Mouse (Mus musculus): ENCODE data around the gene Muc1. TPM values are rescaled to one million over a fixed set of nuclear protein-coding genes. Genes with fewer than 3 reads are reported as not detected.

Gene Muc1
- total RNA-seq, 2 experiments from 2014 or later, result 0.29 to 0.33 TPM

DNA sequence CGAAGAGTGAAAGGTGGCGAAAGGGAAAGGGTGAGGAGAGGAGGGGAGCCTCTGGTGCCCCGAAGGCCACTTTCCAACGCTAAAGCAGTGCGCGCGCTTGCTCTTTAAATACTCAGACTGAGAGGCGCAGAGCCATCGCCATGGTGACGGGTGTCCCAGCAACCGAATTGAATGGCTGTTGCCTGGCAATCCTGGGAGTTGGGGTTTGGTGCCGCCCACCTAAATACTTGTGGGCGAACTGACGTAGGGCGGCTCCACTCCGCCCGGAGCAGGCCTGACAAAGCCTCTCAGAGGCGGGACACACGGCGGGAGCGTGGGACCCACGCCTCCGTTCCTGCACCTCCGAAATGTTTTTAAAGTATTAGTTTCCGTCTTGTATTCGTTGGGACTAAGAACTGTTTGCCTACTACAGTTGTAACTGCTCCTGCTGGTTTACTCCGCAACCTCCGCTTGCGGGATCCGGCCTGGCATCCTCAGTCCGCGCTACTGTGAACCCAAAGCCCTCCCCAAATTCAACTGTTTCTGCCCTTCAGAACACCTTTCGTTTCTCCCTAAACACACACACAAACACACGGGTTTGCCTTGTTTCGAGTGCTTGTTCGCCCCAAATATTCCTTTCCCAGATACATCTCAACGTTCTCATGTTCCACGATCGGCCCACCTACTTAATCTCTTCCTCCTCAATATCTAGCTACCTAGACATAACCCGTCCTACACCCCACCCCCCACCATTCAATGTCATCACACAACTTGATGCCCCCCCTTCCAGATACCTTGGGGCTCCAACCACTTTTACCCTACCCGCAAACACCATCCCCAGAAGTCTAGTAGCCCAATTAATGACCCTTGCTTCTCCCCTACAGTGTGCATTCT is 1.3 kb upstream of the Muc1 start:
- peak; percentile 88 to 92 for DNase-seq (ENCODE audit: extremely low spot score in 1 of 2, low spot score in 2 of 2)
- intact Hi-C loops (cut with DNase I), result loop anchor here (2.0 kb wide), 1 partner anchor 15 kb away; no protein-coding TSS in a partner anchor
- TF ChIP-seq CTCF (IDR thresholded peaks at IDR 0.05), result no peak
- Histone ChIP-seq H3K27ac (peak overlapping the region; percentile 82), H3K4me3 (peak overlapping the region; percentile 53)

GRCm38 (mm10) chr3:89228180-89228549 is 692 bp upstream of the Muc1 start:
- 0 out of 2 replicates have a peak overlapping the region, but pooled peaks have one; percentile 65 for H3K27ac ChIP-seq

GRCm38 (mm10) chr3:89229276-89229675 is 419 bp downstream of the Muc1 start:
- Histone ChIP-seq H3K27ac (no peak overlapping the region), H3K4me3 (no peak overlapping the region)
- DNase-seq (ENCODE audit: extremely low spot score in 1 of 2, low spot score in 2 of 2), result no peak
- no peak for TF ChIP-seq CTCF (IDR thresholded peaks at IDR 0.05)
- intact Hi-C loops (cut with DNase I), result loop anchor here (2.0 kb wide), 1 partner anchor 14 kb away; no protein-coding TSS in a partner anchor

More at GRCm38 (mm10) chr3:89228180-89228549, 692 bp upstream of the Muc1 start:
- intact Hi-C loops (cut with DNase I), result loop anchor here (2.0 kb wide), 1 partner anchor 15 kb away; no protein-coding TSS in a partner anchor
- TF ChIP-seq CTCF (IDR thresholded peaks at IDR 0.05), result peak; percentile 97
- peak overlapping the region; percentile 53 for H3K4me3 ChIP-seq
- peak; percentile 81 to 91 for DNase-seq (ENCODE audit: extremely low spot score in 1 of 2, low spot score in 2 of 2)

- H3K4me3 ChIP-seq, result no peak overlapping the region
Observed at GRCm38 (mm10) chr3:89230561-89230960, 1.7 kb downstream of the Muc1 start.

DNA sequence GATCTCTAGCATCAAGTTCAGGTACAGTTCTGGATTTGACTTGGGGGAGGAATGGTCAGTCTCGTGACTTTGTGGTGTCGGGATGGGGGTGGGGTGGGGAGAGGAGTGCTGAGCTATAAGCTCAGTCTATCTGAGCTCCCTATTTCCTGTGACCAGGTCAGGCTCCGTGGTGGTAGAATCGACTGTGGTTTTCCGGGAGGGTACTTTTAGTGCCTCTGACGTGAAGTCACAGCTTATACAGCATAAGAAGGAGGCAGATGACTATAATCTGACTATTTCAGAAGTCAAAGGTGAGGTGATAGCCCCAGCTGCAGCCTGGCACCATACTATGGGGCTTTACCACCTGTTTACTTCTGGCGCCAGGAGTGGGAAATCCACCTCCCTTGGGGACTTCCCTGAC is 2.5 kb downstream of the Muc1 start:
- no peak overlapping the region for H3K4me3 ChIP-seq
- DNase-seq (ENCODE audit: extremely low spot score in 1 of 2, low spot score in 2 of 2), result no peak
- intact Hi-C loops (cut with DNase I), result no loop called here
- H3K27ac ChIP-seq, result no peak overlapping the region
- TF ChIP-seq CTCF (IDR thresholded peaks at IDR 0.05), result no peak

More at GRCm38 (mm10) chr3:89230561-89230960, 1.7 kb downstream of the Muc1 start:
- intact Hi-C loops (cut with DNase I), result no loop called here
- no peak overlapping the region for H3K27ac ChIP-seq
- DNase-seq (ENCODE audit: extremely low spot score in 1 of 2, low spot score in 2 of 2), result no peak
- TF ChIP-seq CTCF (IDR thresholded peaks at IDR 0.05), result no peak

GRCm38 (mm10) chr3:89231772-89232275 is 3.0 kb downstream of the Muc1 start:
- intact Hi-C loops (cut with DNase I), result no loop called here
- H3K4me3 ChIP-seq, result no peak overlapping the region
- DNase-seq (ENCODE audit: extremely low spot score in 1 of 2, low spot score in 2 of 2), result no peak
- no peak for TF ChIP-seq CTCF (IDR thresholded peaks at IDR 0.05)
- H3K27ac ChIP-seq, result no peak overlapping the region

GRCm38 (mm10) chr3:89232614-89233013 is 3.8 kb downstream of the Muc1 start:
- intact Hi-C loops (cut with DNase I), result no loop called here
- no peak for TF ChIP-seq CTCF (IDR thresholded peaks at IDR 0.05)
- Histone ChIP-seq H3K27ac (no peak overlapping the region), H3K4me3 (no peak overlapping the region)
- DNase-seq (ENCODE audit: extremely low spot score in 1 of 2, low spot score in 2 of 2), result no peak

DNA sequence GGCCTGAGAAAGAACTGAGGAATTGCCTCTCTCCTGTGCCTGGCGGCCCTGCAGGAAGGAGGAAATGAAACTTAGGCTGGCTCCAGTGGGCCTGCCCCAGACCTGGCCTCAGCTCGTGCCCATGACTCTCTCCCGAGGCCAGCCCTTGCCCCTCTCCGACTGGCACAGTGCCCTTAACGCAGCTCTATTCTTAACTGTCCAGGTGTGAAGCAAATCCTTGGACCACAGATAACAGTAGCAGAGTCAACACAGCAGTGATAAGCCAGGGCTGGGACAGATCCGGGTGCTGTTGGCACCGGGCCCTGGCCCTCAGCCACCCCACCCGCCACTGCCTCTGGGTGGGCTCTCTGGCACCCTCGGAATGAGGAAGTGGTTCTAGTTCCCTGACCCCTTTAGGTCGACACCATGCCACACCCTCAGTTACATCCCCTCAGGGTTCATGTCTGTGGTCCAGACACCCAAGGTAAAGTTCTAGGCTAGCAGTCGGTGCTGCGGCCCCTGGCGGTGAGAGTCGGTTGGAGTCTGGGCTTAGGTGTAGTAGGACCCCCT is 4.8 kb downstream of the Muc1 start:
- H3K27ac ChIP-seq, result no peak overlapping the region
- DNase-seq (ENCODE audit: extremely low spot score in 1 of 2, low spot score in 2 of 2), result no peak
- no peak for TF ChIP-seq CTCF (IDR thresholded peaks at IDR 0.05)
- intact Hi-C loops (cut with DNase I), result no loop called here
- H3K4me3 ChIP-seq, result no peak overlapping the region

- Histone ChIP-seq H3K27ac (no peak overlapping the region), H3K4me3 (no peak overlapping the region)
- intact Hi-C loops (cut with DNase I), result no loop called here
- no peak for DNase-seq (ENCODE audit: extremely low spot score in 1 of 2, low spot score in 2 of 2)
- no peak for TF ChIP-seq CTCF (IDR thresholded peaks at IDR 0.05)
Observed at GRCm38 (mm10) chr3:89236516-89236915, 7.7 kb downstream of the Muc1 start.

- Histone ChIP-seq H3K27ac (no peak overlapping the region), H3K4me3 (no peak overlapping the region)
- intact Hi-C loops (cut with DNase I), result no loop called here
- TF ChIP-seq CTCF (IDR thresholded peaks at IDR 0.05), result no peak
- DNase-seq (ENCODE audit: extremely low spot score in 1 of 2, low spot score in 2 of 2), result no peak
Observed at GRCm38 (mm10) chr3:89237682-89238081, 8.8 kb downstream of the Muc1 start.

- intact Hi-C loops (cut with DNase I), result no loop called here
- TF ChIP-seq CTCF (IDR thresholded peaks at IDR 0.05), result no peak
- Histone ChIP-seq H3K27ac (peak overlapping the region; percentile 15; the same call in 1 of the 2 replicates), H3K4me3 (no peak overlapping the region)
- DNase-seq (ENCODE audit: extremely low spot score in 1 of 2, low spot score in 2 of 2), result no peak
Observed at GRCm38 (mm10) chr3:89238494-89238893, 9.6 kb downstream of the Muc1 start.

GRCm38 (mm10) chr3:89242331-89242895 is 13.6 kb downstream of the Muc1 start:
- intact Hi-C loops (cut with DNase I), result loop anchor here (2.0 kb wide), 1 partner anchor 14 kb away; the partner anchor contains the start of gene Muc1
- Histone ChIP-seq H3K4me3 (no peak overlapping the region; the same call in 1 of the 2 replicates), H3K27ac (no peak overlapping the region)
- peak; percentile 81 for TF ChIP-seq CTCF (IDR thresholded peaks at IDR 0.05)
- peak in 1 of 2 experiments; percentile 58 for DNase-seq (ENCODE audit: extremely low spot score in 1 of 2, low spot score in 2 of 2)
